Mouse (Mus musculus) spleen, adult 2 months (tissue): ENCODE data around the gene Zfp661.

Experiments
- CTCF ChIP-seq: fragments of 200-500 bp; IDR thresholded peaks from 2 replicates; pipeline ENCODE4 v1.5.1; 2011; ENCODE audit warnings: mild to moderate bottlenecking, inconsistent platforms; ENCODE audit not compliant: insufficient read depth, insufficient read length, insufficient replicate concordance; ENCODE audit errors: extremely low read depth
- POLR2A ChIP-seq: fragments of 200-500 bp; IDR thresholded peaks from 2 replicates; pipeline ENCODE4 v1.6.1; 2011; ENCODE audit warnings: low read depth, low read length, inconsistent platforms

- TF ChIP-seq CTCF (no peak), POLR2A (no peak)
Observed at GRCm38 (mm10) chr2:127573322-127573721, 13.6 kb downstream of the Zfp661 start.
